Mouse (Mus musculus): ENCODE measurements at regions not wholly inside any gene's neighbourhood (a gene's known extent, or its start where the extent isn't known, plus 50 kb on each side); places are given as distances from the start of the nearest gene placed in this dataset.

GRCm38 (mm10) chr9:113302429-113302828, 405.6 kb downstream of the Pdcd6ip start:
- in situ Hi-C loops (cut with MboI, MseI) = no loop called here

- in situ Hi-C loops (cut with MboI, MseI) = no loop called here
Measured at GRCm38 (mm10) chr9:113300846-113301245, 407.2 kb downstream of the Pdcd6ip start.

- in situ Hi-C loops (cut with MboI, MseI) = no loop called here
Measured at GRCm38 (mm10) chr9:113299900-113300299, 408.2 kb downstream of the Pdcd6ip start.

- in situ Hi-C loops (cut with MboI, MseI) = no loop called here
Measured at GRCm38 (mm10) chr9:113295850-113296467, 412.1 kb downstream of the Pdcd6ip start.

- in situ Hi-C loops (cut with MboI, MseI) = no loop called here
Measured at GRCm38 (mm10) chr9:113287397-113287796, 420.7 kb downstream of the Pdcd6ip start.

- in situ Hi-C loops (cut with MboI, MseI) = no loop called here
Measured at GRCm38 (mm10) chr9:113283244-113283643, 424.8 kb downstream of the Pdcd6ip start.

- in situ Hi-C loops (cut with MboI, MseI) = no loop called here
Measured at GRCm38 (mm10) chr9:113270595-113270994, 437.5 kb downstream of the Pdcd6ip start.

GRCm38 (mm10) chr9:113267696-113268095, 440.4 kb downstream of the Pdcd6ip start:
- in situ Hi-C loops (cut with MboI, MseI) = no loop called here

GRCm38 (mm10) chr9:113263636-113264035, 444.4 kb downstream of the Pdcd6ip start:
- in situ Hi-C loops (cut with MboI, MseI) = no loop called here

GRCm38 (mm10) chr9:113260296-113260695, 447.8 kb downstream of the Pdcd6ip start:
- in situ Hi-C loops (cut with MboI, MseI) = no loop called here

- in situ Hi-C loops (cut with MboI, MseI) = no loop called here
Measured at GRCm38 (mm10) chr9:113258556-113258955, 449.5 kb downstream of the Pdcd6ip start.

GRCm38 (mm10) chr9:113248703-113249274, 459.3 kb downstream of the Pdcd6ip start:
- in situ Hi-C loops (cut with MboI, MseI) = no loop called here

GRCm38 (mm10) chr9:113247950-113248349, 460.1 kb downstream of the Pdcd6ip start:
- in situ Hi-C loops (cut with MboI, MseI) = no loop called here

- in situ Hi-C loops (cut with MboI, MseI) = no loop called here
Measured at GRCm38 (mm10) chr9:113243870-113244269, 464.2 kb downstream of the Pdcd6ip start.

GRCm38 (mm10) chr9:113233370-113233769, 474.7 kb downstream of the Pdcd6ip start:
- in situ Hi-C loops (cut with MboI, MseI) = no loop called here

- in situ Hi-C loops (cut with MboI, MseI) = no loop called here
Measured at GRCm38 (mm10) chr9:113229391-113229790, 478.7 kb downstream of the Pdcd6ip start.

GRCm38 (mm10) chr9:113213930-113214329, 494.1 kb downstream of the Pdcd6ip start:
- in situ Hi-C loops (cut with MboI, MseI) = no loop called here

GRCm38 (mm10) chr9:113212389-113212788, 495.7 kb downstream of the Pdcd6ip start:
- in situ Hi-C loops (cut with MboI, MseI) = no loop called here

GRCm38 (mm10) chr9:113208181-113208580, 499.9 kb downstream of the Pdcd6ip start:
- in situ Hi-C loops (cut with MboI, MseI) = no loop called here

- in situ Hi-C loops (cut with MboI, MseI) = no loop called here
Measured at GRCm38 (mm10) chr9:113199241-113199640, 508.8 kb downstream of the Pdcd6ip start.

- in situ Hi-C loops (cut with MboI, MseI) = no loop called here
Measured at GRCm38 (mm10) chr9:113195556-113195955, 512.5 kb downstream of the Pdcd6ip start.

GRCm38 (mm10) chr9:113192773-113193172, 515.3 kb downstream of the Pdcd6ip start:
- in situ Hi-C loops (cut with MboI, MseI) = no loop called here

- in situ Hi-C loops (cut with MboI, MseI) = no loop called here
Measured at GRCm38 (mm10) chr9:113191163-113191562, 516.9 kb downstream of the Pdcd6ip start.

- in situ Hi-C loops (cut with MboI, MseI) = no loop called here
Measured at GRCm38 (mm10) chr9:113181182-113181581, 526.9 kb downstream of the Pdcd6ip start.

Data from T-helper 2 cell (primary cell).